Mouse (Mus musculus) liver, embryonic 16.5 days (tissue): Measurements from ENCODE around the gene Naa38. TPM values are rescaled to one million over a fixed set of nuclear protein-coding genes. Genes with fewer than 3 reads are reported as not detected.

ENCODE experiments used
- ATAC-seq: fragments of 200-750 bp; cut with Nextera tagmentation; 2 replicates; pipeline ENCODE4 v1.8.0; 2017; ENCODE audit warnings: low read depth, mild to moderate bottlenecking, moderate number of reproducible peaks, moderate library complexity
- H3K27ac ChIP-seq: fragments of 300-500 bp; sonication (generic); 2 replicates; pipeline ENCODE4 v1.5.1; 2014; ENCODE audit warnings: mild to moderate bottlenecking, low read length
- H3K27me3 ChIP-seq: fragments of 300-500 bp; sonication (generic); 2 replicates; pipeline ENCODE4 v1.6.1; 2014; ENCODE audit warnings: low read depth, low read length, mixed read lengths; ENCODE audit not compliant: control insufficient read depth, insufficient read depth
- H3K36me3 ChIP-seq: fragments of 300-500 bp; sonication (generic); 2 replicates; pipeline ENCODE4 v1.6.1; 2014; ENCODE audit warnings: mild to moderate bottlenecking; ENCODE audit not compliant: control insufficient read depth, insufficient read depth
- H3K4me1 ChIP-seq: fragments of 300-500 bp; sonication (generic); 2 replicates; pipeline ENCODE4 v1.6.1; 2014; ENCODE audit warnings: low read depth, low read length, mixed read lengths; ENCODE audit not compliant: control insufficient read depth
- H3K4me2 ChIP-seq: fragments of 300-500 bp; sonication (generic); 2 replicates; pipeline ENCODE4 v1.6.1; 2014; ENCODE audit warnings: low read depth, low read length, mixed read lengths
- H3K4me3 ChIP-seq: fragments of 300-500 bp; sonication (generic); 2 replicates; pipeline ENCODE4 v1.5.1; 2014; ENCODE audit warnings: low read depth, mild to moderate bottlenecking, low read length
- H3K9ac ChIP-seq: fragments of 300-500 bp; sonication (generic); 2 replicates; pipeline ENCODE4 v1.6.1; 2014; ENCODE audit warnings: low read depth, low read length
- H3K9me3 ChIP-seq: fragments of 300-500 bp; sonication (generic); replicated peaks from 2 replicates; pipeline ENCODE4 v1.6.1; 2016; ENCODE audit warnings: low read length; ENCODE audit not compliant: control insufficient read depth
- WGBS: fragments of 180-500 bp; shearing (Covaris S2); extraction: QIAGEN DNeasy Blood & Tissue Kit; methylation state at CpG from one replicate; pipeline ENCODE4 v1.1.7; 2014; ENCODE audit not compliant: insufficient replicate concordance; 5-methylcytosine and 5-hydroxymethylcytosine counted together
- polyA plus RNA-seq: library from polyadenylated mRNA; unstranded; fragments of >200 nt; fragmentation: Nextera tagmentation; extraction: Ambion mirVana; gene quantifications from 2 replicates; pipeline ENCODE4 v1.2.1, GENCODE M21; 2015

The Naa38 gene
- polyA plus RNA-seq, 1 experiment from 2014 or later = 73.4 TPM

DNA sequence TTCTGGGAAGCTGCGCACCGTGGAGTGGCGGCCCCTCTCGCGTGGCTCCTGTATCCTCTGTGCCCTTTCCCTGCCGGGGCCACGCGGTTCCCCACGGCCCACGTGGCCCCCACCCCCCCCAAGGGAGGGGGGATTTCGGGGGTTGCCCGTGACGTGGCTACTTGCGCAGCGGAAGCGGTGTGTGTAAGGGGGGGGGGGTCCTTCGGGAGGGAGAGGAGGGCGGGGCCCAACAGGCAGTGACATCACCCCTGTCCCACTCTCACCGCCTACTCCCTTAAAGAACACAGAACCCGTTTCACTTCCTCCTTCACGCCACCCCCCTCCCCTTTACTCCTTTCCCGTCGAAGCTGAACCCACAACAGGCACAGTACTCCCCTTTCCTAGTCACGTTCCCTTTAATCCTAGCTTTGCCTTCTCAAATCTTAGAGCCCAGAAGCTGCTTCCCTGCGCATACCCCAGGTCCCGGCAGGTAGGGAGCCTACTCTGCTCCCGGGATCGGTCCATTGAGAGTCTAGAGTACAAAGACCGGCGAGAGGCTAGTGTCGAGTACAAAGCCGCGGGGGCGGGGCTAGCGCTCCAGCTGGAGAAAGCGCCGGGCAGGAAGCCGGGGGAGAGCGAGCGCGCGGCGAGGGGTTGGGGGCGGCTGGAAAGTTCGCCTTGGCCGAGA lies 14.2 kb downstream of the Naa38 start:
- no peaks in the 10 kb centered on the region for H3K27me3 ChIP-seq
- peaks cover 10% of the 10 kb centered on the region for H3K36me3 ChIP-seq
- WGBS = under 1% methylated on average over 42 of the region's 46 CpGs
- H3K27ac ChIP-seq = peak overlapping the region; percentile 90
- H3K4me3 ChIP-seq = peak overlapping the region; percentile 86
- no peaks in the 10 kb centered on the region for H3K9me3 ChIP-seq
- peaks cover 54% of the 10 kb centered on the region for H3K4me1 ChIP-seq
- peak overlapping the region; percentile 75 for H3K9ac ChIP-seq
- H3K4me2 ChIP-seq = peak overlapping the region; percentile 100
- peak; percentile 22 for ATAC-seq

DNA sequence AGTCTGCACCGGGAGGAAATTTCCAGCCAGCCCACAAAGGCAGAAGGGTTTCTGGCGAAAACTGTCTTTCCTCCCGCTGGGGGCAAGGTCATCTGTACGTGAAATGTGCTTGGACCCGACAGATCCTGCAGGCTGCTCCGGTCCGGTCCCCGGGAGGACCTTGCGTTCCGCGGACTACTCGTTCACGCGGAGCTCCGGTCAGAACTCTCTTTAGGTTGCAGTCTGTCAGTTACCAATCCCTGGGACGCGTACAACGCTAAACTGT lies 14.7 kb downstream of the Naa38 start:
- Histone ChIP-seq H3K9ac (peak overlapping the region; percentile 75), H3K9me3 (no peaks in the 10 kb centered on the region), H3K36me3 (peaks cover 10% of the 10 kb centered on the region; the same call in 1 of the 2 replicates), H3K27me3 (no peaks in the 10 kb centered on the region), H3K4me2 (peak overlapping the region; percentile 100), H3K4me1 (peaks cover 54% of the 10 kb centered on the region), H3K27ac (peak overlapping the region; percentile 90), H3K4me3 (peak overlapping the region; percentile 86)
- whole genome bisulfite sequencing = 0% methylated on average over 18 of the region's 18 CpGs
- ATAC-seq = no peak

GRCm38 (mm10) chr11:69410310-69411072 lies 15.2 kb downstream of the Naa38 start:
- ATAC-seq = no peak
- H3K9ac ChIP-seq = peak overlapping the region; percentile 75
- H3K4me2 ChIP-seq = peak overlapping the region; percentile 100
- H3K4me3 ChIP-seq = peak overlapping the region; percentile 86
- no peaks in the 10 kb centered on the region for H3K9me3 ChIP-seq
- H3K4me1 ChIP-seq = peaks cover 54% of the 10 kb centered on the region
- 0 out of 2 replicates have a peak, but pooled peaks cover 3% of the 10 kb centered on the region for H3K27me3 ChIP-seq
- H3K36me3 ChIP-seq = peaks cover 10% of the 10 kb centered on the region; the same call in 1 of the 2 replicates
- peak overlapping the region; percentile 90 for H3K27ac ChIP-seq
- WGBS = under 1% methylated on average over 41 of the region's 41 CpGs

- peak overlapping the region; percentile 100 for H3K4me2 ChIP-seq
- WGBS = 0% methylated on average over 26 of the region's 26 CpGs
- peak overlapping the region; percentile 90 for H3K27ac ChIP-seq
- H3K9me3 ChIP-seq = no peaks in the 10 kb centered on the region
- H3K4me1 ChIP-seq = peaks cover 54% of the 10 kb centered on the region
- H3K4me3 ChIP-seq = peak overlapping the region; percentile 86
- H3K27me3 ChIP-seq = 0 out of 2 replicates have a peak, but pooled peaks cover 6% of the 10 kb centered on the region
- peak; percentile 42 for ATAC-seq
- peak overlapping the region; percentile 75 for H3K9ac ChIP-seq
- peaks cover 5% of the 10 kb centered on the region; the same call in 1 of the 2 replicates for H3K36me3 ChIP-seq
Measured at GRCm38 (mm10) chr11:69411073-69411535, 15.8 kb downstream of the Naa38 start.

DNA sequence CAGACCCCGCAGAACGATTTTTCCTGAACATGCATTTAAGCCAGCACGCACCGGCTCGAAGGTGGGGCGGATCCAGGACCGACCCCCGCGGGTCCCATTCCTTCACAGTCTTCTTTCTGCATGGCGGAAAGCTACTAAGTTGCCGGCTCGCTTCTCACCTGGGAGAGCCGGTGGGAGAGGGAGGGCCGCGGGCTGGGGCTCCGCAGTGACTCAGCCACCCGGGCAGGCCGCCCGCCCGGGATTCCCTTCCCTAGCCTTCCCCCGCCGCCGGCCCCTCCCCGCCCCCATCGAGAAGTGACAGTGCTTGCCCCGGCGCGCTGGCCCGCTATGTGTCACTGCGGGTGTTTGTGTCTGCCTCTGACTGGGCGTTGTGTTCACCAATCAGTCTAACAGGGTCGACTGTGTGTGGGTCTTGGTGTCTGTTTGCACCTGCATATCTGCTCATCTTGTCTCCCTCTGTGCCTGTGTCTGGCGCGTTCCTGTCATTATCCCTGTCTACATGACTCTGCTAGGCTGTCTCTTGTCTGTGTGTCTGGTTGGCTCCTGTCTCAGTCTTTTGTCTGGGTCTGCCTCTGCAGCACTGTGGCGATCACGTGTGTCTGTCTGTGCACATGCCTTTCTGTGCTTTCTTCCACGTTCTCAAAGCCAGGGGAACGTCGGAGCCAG lies 16.4 kb downstream of the Naa38 start:
- H3K36me3 ChIP-seq = no peaks in the 10 kb centered on the region
- peak overlapping the region; percentile 75 for H3K9ac ChIP-seq
- no peaks in the 10 kb centered on the region for H3K9me3 ChIP-seq
- ATAC-seq = peak; percentile 14
- peak overlapping the region; percentile 100 for H3K4me2 ChIP-seq
- H3K27ac ChIP-seq = peak overlapping the region; percentile 90
- H3K4me1 ChIP-seq = peaks cover 56% of the 10 kb centered on the region
- peak overlapping the region; percentile 86 for H3K4me3 ChIP-seq
- WGBS = under 1% methylated on average over 39 of the region's 39 CpGs
- peaks cover 8% of the 10 kb centered on the region for H3K27me3 ChIP-seq

GRCm38 (mm10) chr11:69412548-69412947 lies 17.3 kb downstream of the Naa38 start:
- H3K27ac ChIP-seq = peak overlapping the region; percentile 90
- H3K4me3 ChIP-seq = no peak overlapping the region
- H3K9me3 ChIP-seq = no peaks in the 10 kb centered on the region
- H3K4me1 ChIP-seq = peaks cover 63% of the 10 kb centered on the region
- ATAC-seq = no peak
- 66% methylated on average over 7 of the region's 7 CpGs for WGBS
- H3K36me3 ChIP-seq = no peaks in the 10 kb centered on the region
- H3K9ac ChIP-seq = no peak overlapping the region
- peak overlapping the region; percentile 100 for H3K4me2 ChIP-seq
- H3K27me3 ChIP-seq = peaks cover 17% of the 10 kb centered on the region

DNA sequence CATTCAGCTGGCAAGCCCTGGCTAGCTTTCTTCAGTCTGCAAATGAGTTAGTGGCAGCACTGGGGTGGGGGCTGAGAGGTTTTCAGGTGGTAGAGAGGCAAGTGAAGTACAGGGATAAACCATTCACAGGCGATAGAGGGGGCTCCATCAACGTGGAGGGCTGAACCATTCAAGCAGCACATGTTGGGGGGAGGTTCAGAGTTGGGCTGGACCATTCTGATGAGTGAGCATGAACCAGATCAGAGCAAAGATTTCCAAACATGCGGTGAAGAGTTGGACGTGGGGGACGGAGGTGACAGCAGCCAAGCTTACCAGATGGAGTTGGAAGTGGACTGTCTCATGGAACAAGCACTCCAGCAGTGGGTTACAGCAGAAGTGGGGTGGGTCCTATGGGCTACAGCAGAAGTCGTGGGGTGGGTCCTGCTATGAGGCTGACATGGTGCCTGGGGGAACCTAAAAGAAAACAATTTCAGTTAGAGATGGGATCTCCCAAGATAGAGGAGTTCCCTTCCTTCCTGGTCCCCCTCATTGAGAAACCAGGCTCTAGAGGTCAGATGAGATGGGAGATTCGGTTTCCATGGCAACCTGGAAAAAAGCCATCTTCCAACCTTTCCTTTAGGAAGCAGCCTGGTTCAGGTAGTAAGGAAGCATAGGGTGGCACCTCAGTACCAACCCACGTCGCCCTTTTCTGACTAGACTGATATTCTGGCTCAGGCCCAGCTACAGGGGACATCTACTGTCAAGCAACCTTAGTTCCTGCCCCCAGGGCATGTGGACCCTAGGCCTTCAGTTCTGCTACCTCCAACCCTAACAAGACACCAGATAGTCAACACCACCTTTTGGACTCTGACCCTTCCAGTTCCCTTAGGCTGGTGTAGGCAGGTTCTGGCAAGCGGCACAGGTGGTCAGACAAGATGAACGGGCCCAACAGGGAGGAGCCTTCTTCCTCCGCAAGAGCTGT lies 18.2 kb downstream of the Naa38 start, which contains the start of gene Kdm6b:
TSS of gene Kdm6b (minus strand) at position 455 of the 961 bp plus-strand sequence.
- Histone ChIP-seq H3K27ac (peak within 1 kb of the TSS; percentile 90), H3K36me3 (no peaks in the 10 kb centered on the region), H3K4me2 (peak within 1 kb of the TSS; percentile 100), H3K4me1 (peaks cover 66% of the 10 kb centered on the region), H3K27me3 (peaks cover 27% of the 10 kb centered on the region), H3K9ac (peak within 1 kb of the TSS; percentile 35; the same call in 1 of the 2 replicates), H3K4me3 (peak within 1 kb of the TSS; percentile 24), H3K9me3 (no peaks in the 10 kb centered on the region)
- no peak for ATAC-seq
- WGBS = 40% methylated on average over 12 of the region's 12 CpGs
